Mouse (Mus musculus): ENCODE results near the gene Bub1b. TPM values are rescaled to one million over a fixed set of nuclear protein-coding genes. Genes with fewer than 3 reads are reported as not detected.

Gene Bub1b
- polyA plus RNA-seq, 1 experiment from 2014 or later: 65.8 TPM

- H3K36me3 ChIP-seq: no peaks in the 10 kb centered on the region
- H3K4me2 ChIP-seq (replicated peaks): peak overlapping the region; percentile 56
- H3K9ac ChIP-seq: no peak overlapping the region
- H3K4me3 ChIP-seq: 0 out of 2 replicates have a peak overlapping the region, but pooled peaks have one; percentile 30
- H3K27ac ChIP-seq: peak overlapping the region; percentile 66; the same call in 1 of the 2 replicates
- H3K9me3 ChIP-seq (replicated peaks): no peaks in the 10 kb centered on the region
- WGBS: 87% methylated on average over 12 of the region's 12 CpGs
- peaks cover 32% of the 10 kb centered on the region for H3K4me1 ChIP-seq
- no peak for ATAC-seq (ENCODE audit: low FRiP score)
- peaks cover 33% of the 10 kb centered on the region for H3K27me3 ChIP-seq
Observed at GRCm38 (mm10) chr2:118659493-118659892, 61.5 kb downstream of the Bub1b start.

GRCm38 (mm10) chr2:118659998-118660452 lies 62.0 kb downstream of the Bub1b start:
- peaks cover 32% of the 10 kb centered on the region for H3K4me1 ChIP-seq
- H3K4me3 ChIP-seq: peak overlapping the region; percentile 30
- 0 out of 2 replicates have a peak overlapping the region, but pooled peaks have one; percentile 55 for H3K9ac ChIP-seq
- WGBS: 3% methylated on average over 4 of the region's 4 CpGs
- peak; percentile 81 for ATAC-seq (ENCODE audit: low FRiP score)
- no peaks in the 10 kb centered on the region for H3K36me3 ChIP-seq
- peaks cover 35% of the 10 kb centered on the region for H3K27me3 ChIP-seq
- H3K4me2 ChIP-seq (replicated peaks): peak overlapping the region; percentile 56
- no peaks in the 10 kb centered on the region for H3K9me3 ChIP-seq (replicated peaks)
- H3K27ac ChIP-seq: peak overlapping the region; percentile 66; the same call in 1 of the 2 replicates

- Histone ChIP-seq H3K4me2 (replicated peaks) (no peak overlapping the region), H3K4me3 (no peak overlapping the region), H3K9me3 (replicated peaks) (no peaks in the 10 kb centered on the region), H3K27ac (no peak overlapping the region), H3K27me3 (peaks cover 37% of the 10 kb centered on the region), H3K9ac (no peak overlapping the region), H3K4me1 (peaks cover 31% of the 10 kb centered on the region), H3K36me3 (no peaks in the 10 kb centered on the region)
- ATAC-seq (ENCODE audit: low FRiP score): no peak
- WGBS: 86% methylated on average over 9 of the region's 9 CpGs
Observed at GRCm38 (mm10) chr2:118661891-118662290, 63.9 kb downstream of the Bub1b start.

GRCm38 (mm10) chr2:118662902-118663803 lies 65.1 kb downstream of the Bub1b start, which contains the start of gene Pak6:
Gene Pak6 (plus strand): TSS chr2:118663303.
- Histone ChIP-seq H3K36me3 (no peaks in the 10 kb centered on the region), H3K4me2 (replicated peaks) (peak within 1 kb of the TSS; percentile 84), H3K27me3 (peaks cover 34% of the 10 kb centered on the region), H3K27ac (0 out of 2 replicates have a peak within 1 kb of the TSS, but pooled peaks have one; percentile 30), H3K9ac (peak within 1 kb of the TSS; percentile 67), H3K4me3 (peak within 1 kb of the TSS; percentile 40), H3K4me1 (peaks cover 26% of the 10 kb centered on the region), H3K9me3 (replicated peaks) (no peaks in the 10 kb centered on the region)
- peak; percentile 33 for ATAC-seq (ENCODE audit: low FRiP score)
- WGBS: 1% methylated on average over 37 of the region's 37 CpGs

- Histone ChIP-seq H3K4me3 (peak overlapping the region; percentile 40), H3K9me3 (replicated peaks) (no peaks in the 10 kb centered on the region), H3K27me3 (peaks cover 33% of the 10 kb centered on the region), H3K4me1 (peaks cover 26% of the 10 kb centered on the region), H3K9ac (peak overlapping the region; percentile 67), H3K4me2 (replicated peaks) (peak overlapping the region; percentile 84), H3K27ac (no peak overlapping the region), H3K36me3 (no peaks in the 10 kb centered on the region)
- 48% methylated on average over 19 of the region's 19 CpGs for WGBS
- ATAC-seq (ENCODE audit: low FRiP score): peak; percentile 26
Observed at GRCm38 (mm10) chr2:118663804-118664766, 66.1 kb downstream of the Bub1b start.

DNA sequence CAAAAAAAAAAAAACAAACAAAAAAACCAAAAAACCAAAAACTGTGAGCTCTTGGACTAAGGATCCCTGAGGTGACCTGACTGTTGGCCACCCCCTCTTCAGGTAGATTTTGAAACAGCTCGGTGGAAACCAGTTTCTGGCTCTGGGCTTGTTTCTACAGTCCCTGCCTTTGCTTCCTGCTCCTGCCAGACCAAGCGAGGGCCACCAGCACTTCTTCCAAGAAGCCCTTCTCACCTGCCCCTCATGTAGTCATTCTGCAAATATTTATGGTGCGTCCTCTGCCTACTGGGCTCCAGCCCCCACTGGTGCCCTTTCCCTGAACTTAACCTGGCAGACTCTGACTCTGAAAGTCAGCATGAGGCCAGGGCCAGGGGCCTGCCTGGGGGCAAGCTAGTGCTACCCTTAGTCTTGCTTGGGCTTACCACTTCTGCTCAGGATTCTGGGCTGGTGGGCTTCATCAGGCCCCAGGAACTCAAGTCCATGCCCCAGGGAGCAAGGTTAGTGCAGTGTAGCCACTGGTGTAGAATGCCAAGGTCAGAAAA lies 67.0 kb downstream of the Bub1b start:
- Histone ChIP-seq H3K9me3 (replicated peaks) (no peaks in the 10 kb centered on the region), H3K27ac (no peak overlapping the region), H3K4me2 (replicated peaks) (no peak overlapping the region), H3K27me3 (peaks cover 33% of the 10 kb centered on the region), H3K4me1 (peaks cover 21% of the 10 kb centered on the region), H3K9ac (no peak overlapping the region), H3K36me3 (no peaks in the 10 kb centered on the region), H3K4me3 (no peak overlapping the region)
- WGBS: 65% methylated on average over 3 of the region's 3 CpGs
- no peak for ATAC-seq (ENCODE audit: low FRiP score)

DNA sequence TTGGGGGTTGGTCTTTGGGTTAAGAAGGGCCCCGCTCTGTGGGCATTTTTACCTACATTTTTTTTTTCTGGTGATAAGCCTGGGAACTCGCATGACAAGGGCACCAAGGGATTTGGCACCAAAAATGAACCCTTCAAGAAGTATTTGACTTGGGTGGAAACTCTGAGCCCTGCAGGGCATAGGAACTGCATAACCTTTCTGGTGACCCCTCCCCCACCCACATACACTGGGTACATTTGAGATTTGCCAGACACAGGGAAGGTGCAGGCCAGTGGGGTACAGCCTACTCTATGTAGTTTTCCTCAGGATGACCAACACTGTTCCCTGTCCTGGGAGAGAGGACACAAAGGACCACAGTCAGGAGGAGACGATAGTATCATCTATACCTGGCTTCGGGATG lies 67.6 kb downstream of the Bub1b start:
- H3K4me2 ChIP-seq (replicated peaks): no peak overlapping the region
- H3K4me3 ChIP-seq: no peak overlapping the region
- H3K4me1 ChIP-seq: peaks cover 21% of the 10 kb centered on the region
- no peak overlapping the region for H3K9ac ChIP-seq
- ATAC-seq (ENCODE audit: low FRiP score): no peak
- WGBS: 88% methylated on average over 4 of the region's 4 CpGs
- peaks cover 33% of the 10 kb centered on the region for H3K27me3 ChIP-seq
- no peak overlapping the region for H3K27ac ChIP-seq
- no peaks in the 10 kb centered on the region for H3K9me3 ChIP-seq (replicated peaks)
- H3K36me3 ChIP-seq: no peaks in the 10 kb centered on the region

DNA sequence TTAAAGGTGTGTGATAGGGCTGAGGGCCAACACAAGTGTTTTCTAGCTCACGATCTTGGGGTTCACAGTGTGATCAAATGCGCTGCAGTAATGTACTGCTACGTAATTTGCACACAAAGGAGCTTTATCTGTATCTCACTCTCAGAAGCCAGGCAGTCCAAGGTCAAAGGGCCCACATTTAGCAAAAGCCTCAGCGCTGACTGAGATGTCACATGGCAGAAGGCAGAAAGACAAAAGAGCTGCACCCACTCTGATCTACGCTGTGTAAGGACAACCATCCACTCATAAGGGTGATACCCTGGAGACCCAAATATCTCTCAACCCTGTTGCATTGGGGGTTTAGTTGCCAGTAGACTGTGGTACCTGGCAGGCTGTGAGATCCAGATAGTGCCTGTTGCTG lies 69.2 kb downstream of the Bub1b start:
- peaks cover 21% of the 10 kb centered on the region for H3K4me1 ChIP-seq
- H3K4me3 ChIP-seq: no peak overlapping the region
- no peak overlapping the region for H3K27ac ChIP-seq
- H3K9me3 ChIP-seq (replicated peaks): no peaks in the 10 kb centered on the region
- no peak overlapping the region for H3K4me2 ChIP-seq (replicated peaks)
- H3K9ac ChIP-seq: no peak overlapping the region
- H3K36me3 ChIP-seq: no peaks in the 10 kb centered on the region
- no peak for ATAC-seq (ENCODE audit: low FRiP score)
- peaks cover 30% of the 10 kb centered on the region for H3K27me3 ChIP-seq
- 68% methylated on average over 5 of the region's 5 CpGs for WGBS

GRCm38 (mm10) chr2:118669245-118669644 lies 71.2 kb downstream of the Bub1b start:
- peaks cover 5% of the 10 kb centered on the region; the same call in 1 of the 2 replicates for H3K4me1 ChIP-seq
- WGBS: 66% methylated on average over 6 of the region's 6 CpGs
- H3K4me3 ChIP-seq: no peak overlapping the region
- H3K9ac ChIP-seq: no peak overlapping the region
- H3K9me3 ChIP-seq (replicated peaks): no peaks in the 10 kb centered on the region
- ATAC-seq (ENCODE audit: low FRiP score): no peak
- H3K27me3 ChIP-seq: peaks cover 29% of the 10 kb centered on the region
- no peak overlapping the region for H3K4me2 ChIP-seq (replicated peaks)
- no peak overlapping the region for H3K27ac ChIP-seq
- no peaks in the 10 kb centered on the region for H3K36me3 ChIP-seq

DNA sequence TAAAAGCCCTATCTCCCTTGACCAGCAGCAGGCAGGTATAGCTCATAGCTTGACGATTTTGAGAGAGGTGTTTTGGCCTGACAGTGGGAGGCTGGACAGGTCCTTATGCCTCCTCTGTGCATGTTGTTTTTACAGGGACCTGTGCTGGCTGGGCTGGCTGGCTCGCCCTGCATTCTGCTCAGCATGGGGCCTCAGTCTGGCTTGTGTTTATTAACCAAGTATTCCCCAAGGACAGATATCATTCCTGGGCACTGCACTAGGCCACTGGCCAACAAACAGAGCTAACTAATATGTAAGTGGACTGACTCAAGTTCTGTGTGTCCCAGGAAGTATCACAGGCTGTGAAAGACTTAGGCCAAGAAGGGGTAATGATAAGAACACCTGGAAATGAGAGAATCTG lies 71.8 kb downstream of the Bub1b start:
- Histone ChIP-seq H3K4me1 (peaks cover 5% of the 10 kb centered on the region; the same call in 1 of the 2 replicates), H3K9me3 (replicated peaks) (no peaks in the 10 kb centered on the region), H3K36me3 (no peaks in the 10 kb centered on the region), H3K27ac (no peak overlapping the region), H3K9ac (no peak overlapping the region), H3K4me3 (no peak overlapping the region), H3K4me2 (replicated peaks) (no peak overlapping the region), H3K27me3 (peaks cover 32% of the 10 kb centered on the region)
- ATAC-seq (ENCODE audit: low FRiP score): no peak
- WGBS: 32% methylated on average over 2 of the region's 2 CpGs

- Histone ChIP-seq H3K27ac (no peak overlapping the region), H3K4me2 (replicated peaks) (no peak overlapping the region), H3K9me3 (replicated peaks) (no peaks in the 10 kb centered on the region), H3K4me3 (no peak overlapping the region), H3K27me3 (peaks cover 46% of the 10 kb centered on the region), H3K36me3 (no peaks in the 10 kb centered on the region), H3K4me1 (peaks cover 3% of the 10 kb centered on the region), H3K9ac (no peak overlapping the region)
- 50% methylated on average over 1 of the region's 1 CpGs for WGBS
- no peak for ATAC-seq (ENCODE audit: low FRiP score)
Observed at GRCm38 (mm10) chr2:118671728-118672127, 73.7 kb downstream of the Bub1b start.

All from hindbrain, embryonic 12.5 days (tissue).